Mouse (Mus musculus): ENCODE data around the gene Serpinf1. TPM values are rescaled to one million over a fixed set of nuclear protein-coding genes. Genes with fewer than 3 reads are reported as not detected.
A peak's percentile ranks its signal among the peaks of the same experiment; 100 is the strongest.

The Serpinf1 gene
- polyA plus RNA-seq, 1 experiment from 2014 or later: 69.1 TPM

DNA sequence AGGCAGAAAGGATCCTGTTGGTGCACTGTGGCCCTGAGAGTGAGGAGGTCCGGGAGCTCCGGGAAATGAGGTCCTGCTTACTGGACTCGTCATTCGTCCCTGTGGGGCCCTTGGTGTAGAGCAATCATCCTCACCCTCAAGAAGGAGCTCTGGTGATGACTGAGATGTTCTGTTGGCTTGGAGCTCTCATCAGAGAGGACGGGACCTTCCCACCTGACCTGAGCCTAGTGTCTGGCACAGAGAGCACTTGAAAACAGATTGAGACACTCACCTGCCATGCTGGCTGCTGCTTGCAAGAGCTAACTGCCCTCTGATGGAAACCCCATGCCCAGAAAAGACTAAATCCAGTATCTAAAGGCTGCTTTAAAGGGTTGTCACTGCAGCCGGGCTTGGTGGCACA lies 17.7 kb downstream of the Serpinf1 start:
- no peak for TF ChIP-seq CTCF (IDR thresholded peaks at IDR 0.05; ENCODE audit: low read depth)
- TF ChIP-seq EP300 (optimal IDR thresholded peaks at IDR 0.05): no peak
- H3K9ac ChIP-seq (ENCODE audit: low read length): no peak overlapping the region
- no peak for ATAC-seq (ENCODE audit: low FRiP score, low TSS enrichment)
- H3K4me2 ChIP-seq (replicated peaks; ENCODE audit: low read depth): no peak overlapping the region
- H3K27ac ChIP-seq (replicated peaks): peak overlapping the region; percentile 82
- H3K27me3 ChIP-seq (ENCODE audit: control insufficient read depth, insufficient read depth, low read length): no peaks in the 10 kb centered on the region
- H3K9me3 ChIP-seq (ENCODE audit: control insufficient read depth, low read length): no peaks in the 10 kb centered on the region
- no peak overlapping the region for H3K4me3 ChIP-seq (ENCODE audit: low read depth, low read length)
- DNase-seq (ENCODE audit: low spot score): no peak
- H3K36me3 ChIP-seq (ENCODE audit: control insufficient read depth, insufficient read depth, low read length): no peaks in the 10 kb centered on the region; the same call in 1 of the 2 replicates
- WGBS: 89% methylated on average over 6 of the region's 6 CpGs
- peaks cover 2% of the 10 kb centered on the region; the same call in 1 of the 2 replicates for H3K4me1 ChIP-seq (replicated peaks; ENCODE audit: control insufficient read depth, insufficient read depth)

DNA sequence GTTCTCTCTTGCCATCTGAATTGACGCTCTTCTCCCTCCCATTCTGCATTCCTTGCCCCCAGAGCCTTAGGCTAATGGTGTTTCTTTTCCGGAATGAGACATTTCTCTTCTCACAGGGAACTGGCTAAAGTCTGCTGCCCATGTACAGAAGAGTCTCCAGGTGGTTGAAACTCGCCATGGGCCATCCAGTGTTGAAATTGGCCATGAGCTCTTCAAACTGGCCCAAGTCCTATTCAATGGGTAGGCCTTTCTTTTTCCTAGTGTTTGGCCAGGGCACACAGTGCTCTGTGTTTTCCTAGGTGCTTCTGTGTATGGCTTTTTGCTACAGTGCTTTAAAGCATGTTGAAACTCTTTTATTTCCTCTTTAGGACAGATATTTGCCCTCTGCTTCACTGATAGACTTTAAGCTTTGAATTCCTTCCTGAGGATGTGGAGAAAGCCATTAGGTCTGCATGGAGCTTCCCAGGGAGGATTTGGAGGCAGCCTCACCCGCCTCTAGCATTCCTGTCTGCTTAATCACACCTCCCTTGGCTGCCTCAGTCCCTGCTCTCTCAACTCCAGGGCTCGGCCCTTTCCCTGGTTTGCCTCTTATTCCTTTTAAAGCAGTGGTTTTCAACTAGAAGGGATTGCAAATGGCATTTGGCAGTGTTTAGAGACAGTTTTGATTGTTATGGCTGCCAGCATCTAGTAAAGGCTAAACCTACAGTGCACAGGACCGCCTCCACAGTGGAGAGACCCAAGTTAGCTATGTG lies 19.0 kb downstream of the Serpinf1 start:
- no peak for TF ChIP-seq CTCF (IDR thresholded peaks at IDR 0.05; ENCODE audit: low read depth)
- TF ChIP-seq EP300 (optimal IDR thresholded peaks at IDR 0.05): no peak
- H3K4me1 ChIP-seq (replicated peaks; ENCODE audit: control insufficient read depth, insufficient read depth): peaks cover 2% of the 10 kb centered on the region; the same call in 1 of the 2 replicates
- no peak overlapping the region for H3K9ac ChIP-seq (ENCODE audit: low read length)
- ATAC-seq (ENCODE audit: low FRiP score, low TSS enrichment) (peak; percentile 73; the same call in 1 of the 2 replicates), DNase-seq (ENCODE audit: low spot score) (peak; percentile 34)
- H3K36me3 ChIP-seq (ENCODE audit: control insufficient read depth, insufficient read depth, low read length): no peaks in the 10 kb centered on the region; the same call in 1 of the 2 replicates
- no peaks in the 10 kb centered on the region for H3K27me3 ChIP-seq (ENCODE audit: control insufficient read depth, insufficient read depth, low read length)
- peak overlapping the region; percentile 82 for H3K27ac ChIP-seq (replicated peaks)
- H3K4me3 ChIP-seq (ENCODE audit: low read depth, low read length): no peak overlapping the region
- WGBS: 47% methylated on average over 6 of the region's 6 CpGs
- no peaks in the 10 kb centered on the region for H3K9me3 ChIP-seq (ENCODE audit: control insufficient read depth, low read length)
- no peak overlapping the region for H3K4me2 ChIP-seq (replicated peaks; ENCODE audit: low read depth)

DNA sequence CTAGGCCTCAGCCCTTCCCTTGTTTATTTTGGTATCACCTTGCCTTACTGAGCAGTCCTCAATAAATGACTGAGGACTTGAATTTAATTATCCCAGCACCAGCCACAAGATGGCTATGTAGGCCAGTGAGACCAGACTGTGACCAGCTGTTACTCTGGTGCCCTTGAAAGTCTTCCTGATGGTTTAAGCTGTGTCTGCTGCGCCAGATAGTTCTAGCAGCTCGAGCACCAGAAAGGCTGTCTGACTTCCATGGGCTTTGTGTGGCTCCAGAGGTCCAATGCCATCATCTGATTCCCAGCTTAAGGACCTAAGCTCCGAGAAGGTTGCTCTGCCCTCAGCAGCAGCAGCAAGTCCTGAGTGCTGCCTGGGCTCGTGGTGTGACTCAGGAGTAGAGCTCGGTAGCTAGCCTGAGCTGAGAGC lies 20.2 kb downstream of the Serpinf1 start:
- WGBS: 40% methylated on average over 5 of the region's 5 CpGs
- no peak overlapping the region for H3K9ac ChIP-seq (ENCODE audit: low read length)
- no peak overlapping the region for H3K4me2 ChIP-seq (replicated peaks; ENCODE audit: low read depth)
- no peaks in the 10 kb centered on the region; the same call in 1 of the 2 replicates for H3K36me3 ChIP-seq (ENCODE audit: control insufficient read depth, insufficient read depth, low read length)
- H3K4me1 ChIP-seq (replicated peaks; ENCODE audit: control insufficient read depth, insufficient read depth): peaks cover 2% of the 10 kb centered on the region; the same call in 1 of the 2 replicates
- H3K4me3 ChIP-seq (ENCODE audit: low read depth, low read length): no peak overlapping the region
- DNase-seq (ENCODE audit: low spot score): peak; percentile 54
- peak; percentile 86 for ATAC-seq (ENCODE audit: low FRiP score, low TSS enrichment)
- TF ChIP-seq EP300 (optimal IDR thresholded peaks at IDR 0.05) (no peak), CTCF (IDR thresholded peaks at IDR 0.05; ENCODE audit: low read depth) (peak; percentile 87)
- no peaks in the 10 kb centered on the region for H3K9me3 ChIP-seq (ENCODE audit: control insufficient read depth, low read length)
- H3K27ac ChIP-seq (replicated peaks): peak overlapping the region; percentile 82; the same call in 1 of the 2 replicates
- no peaks in the 10 kb centered on the region for H3K27me3 ChIP-seq (ENCODE audit: control insufficient read depth, insufficient read depth, low read length)

DNA sequence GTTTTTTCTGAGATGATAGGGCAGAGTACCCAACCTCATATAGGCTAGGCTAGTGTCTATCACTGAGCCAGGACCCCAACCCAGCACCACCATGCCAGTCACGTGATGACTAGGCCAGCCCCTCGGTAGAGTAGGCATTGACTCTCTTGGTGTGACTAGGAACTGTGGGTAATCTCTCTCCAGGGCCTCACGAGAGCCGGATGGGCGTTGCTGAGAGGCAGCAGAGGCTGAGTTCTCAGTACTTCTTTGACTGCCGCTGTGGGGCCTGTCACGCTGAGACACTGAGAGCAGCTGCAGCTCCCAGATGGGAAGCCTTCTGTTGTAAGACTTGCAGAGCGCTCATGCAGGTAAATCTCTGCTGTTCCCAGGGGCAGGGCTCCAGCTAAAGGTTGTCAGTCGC lies 22.4 kb downstream of the Serpinf1 start:
- Histone ChIP-seq H3K4me3 (ENCODE audit: low read depth, low read length) (no peak overlapping the region), H3K4me1 (replicated peaks; ENCODE audit: control insufficient read depth, insufficient read depth) (peaks cover 2% of the 10 kb centered on the region; the same call in 1 of the 2 replicates), H3K9me3 (ENCODE audit: control insufficient read depth, low read length) (no peaks in the 10 kb centered on the region), H3K27me3 (ENCODE audit: control insufficient read depth, insufficient read depth, low read length) (no peaks in the 10 kb centered on the region), H3K36me3 (ENCODE audit: control insufficient read depth, insufficient read depth, low read length) (no peaks in the 10 kb centered on the region; the same call in 1 of the 2 replicates), H3K27ac (replicated peaks) (no peak overlapping the region), H3K4me2 (replicated peaks; ENCODE audit: low read depth) (no peak overlapping the region), H3K9ac (ENCODE audit: low read length) (no peak overlapping the region)
- no peak for TF ChIP-seq EP300 (optimal IDR thresholded peaks at IDR 0.05)
- TF ChIP-seq CTCF (IDR thresholded peaks at IDR 0.05; ENCODE audit: low read depth): no peak
- WGBS: 76% methylated on average over 9 of the region's 9 CpGs
- DNase-seq (ENCODE audit: low spot score) (no peak), ATAC-seq (ENCODE audit: low FRiP score, low TSS enrichment) (no peak)

DNA sequence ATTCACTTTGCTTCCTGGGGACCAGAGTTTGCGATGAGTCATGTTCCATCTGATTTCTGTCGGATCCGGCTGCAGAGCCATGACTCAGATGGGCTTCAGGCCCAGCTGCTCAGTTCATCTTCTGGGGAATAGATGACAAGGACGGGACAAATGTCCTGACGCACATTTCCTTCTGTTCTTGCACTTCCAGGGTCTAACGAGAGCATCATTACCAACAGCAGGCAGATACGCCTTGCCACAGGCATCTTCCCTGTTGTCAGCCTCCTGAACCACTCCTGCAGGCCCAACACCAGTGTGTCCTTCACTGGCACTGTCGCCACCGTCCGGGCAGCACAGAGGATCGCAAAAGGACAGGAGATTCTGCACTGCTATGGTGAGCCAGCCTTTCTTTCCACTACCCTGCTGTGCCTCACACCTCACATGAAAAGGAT lies 23.1 kb downstream of the Serpinf1 start:
- no peak for TF ChIP-seq EP300 (optimal IDR thresholded peaks at IDR 0.05)
- TF ChIP-seq CTCF (IDR thresholded peaks at IDR 0.05; ENCODE audit: low read depth): no peak
- Histone ChIP-seq H3K9ac (ENCODE audit: low read length) (no peak overlapping the region), H3K4me1 (replicated peaks; ENCODE audit: control insufficient read depth, insufficient read depth) (peaks cover 2% of the 10 kb centered on the region; the same call in 1 of the 2 replicates), H3K9me3 (ENCODE audit: control insufficient read depth, low read length) (no peaks in the 10 kb centered on the region), H3K4me3 (ENCODE audit: low read depth, low read length) (no peak overlapping the region), H3K27ac (replicated peaks) (no peak overlapping the region), H3K4me2 (replicated peaks; ENCODE audit: low read depth) (no peak overlapping the region), H3K27me3 (ENCODE audit: control insufficient read depth, insufficient read depth, low read length) (no peaks in the 10 kb centered on the region), H3K36me3 (ENCODE audit: control insufficient read depth, insufficient read depth, low read length) (no peaks in the 10 kb centered on the region; the same call in 1 of the 2 replicates)
- 73% methylated on average over 11 of the region's 11 CpGs for WGBS
- DNase-seq (ENCODE audit: low spot score) (no peak), ATAC-seq (ENCODE audit: low FRiP score, low TSS enrichment) (no peak)

DNA sequence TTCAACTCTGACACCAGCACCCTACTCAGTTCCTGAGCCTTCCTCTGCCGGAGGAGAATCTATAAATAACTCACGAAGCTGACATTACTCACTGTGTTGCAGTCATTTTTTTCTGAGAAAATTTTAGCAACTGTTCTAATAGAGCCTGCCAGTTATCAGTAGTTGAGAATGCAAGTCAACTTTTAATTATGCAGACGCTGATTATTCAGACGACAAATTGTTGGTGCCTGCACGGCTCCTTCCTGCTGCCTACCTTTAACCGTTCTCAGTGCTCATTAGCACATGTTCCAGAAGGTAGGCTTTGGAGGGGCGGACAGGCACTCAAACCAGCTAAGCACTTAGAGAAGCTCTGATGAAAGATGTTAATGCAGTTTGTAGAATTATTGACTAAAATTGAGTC lies 25.0 kb downstream of the Serpinf1 start:
- Histone ChIP-seq H3K4me3 (ENCODE audit: low read depth, low read length) (no peak overlapping the region), H3K9ac (ENCODE audit: low read length) (no peak overlapping the region), H3K27ac (replicated peaks) (no peak overlapping the region), H3K36me3 (ENCODE audit: control insufficient read depth, insufficient read depth, low read length) (no peaks in the 10 kb centered on the region; the same call in 1 of the 2 replicates), H3K9me3 (ENCODE audit: control insufficient read depth, low read length) (no peaks in the 10 kb centered on the region), H3K4me1 (replicated peaks; ENCODE audit: control insufficient read depth, insufficient read depth) (0 out of 2 replicates have a peak, but pooled peaks cover 2% of the 10 kb centered on the region), H3K4me2 (replicated peaks; ENCODE audit: low read depth) (no peak overlapping the region), H3K27me3 (ENCODE audit: control insufficient read depth, insufficient read depth, low read length) (no peaks in the 10 kb centered on the region)
- TF ChIP-seq CTCF (IDR thresholded peaks at IDR 0.05; ENCODE audit: low read depth) (no peak), EP300 (optimal IDR thresholded peaks at IDR 0.05) (no peak)
- DNase-seq (ENCODE audit: low spot score) (no peak), ATAC-seq (ENCODE audit: low FRiP score, low TSS enrichment) (no peak)
- WGBS: 74% methylated on average over 7 of the region's 7 CpGs
